Mouse (Mus musculus): ENCODE measurements around the gene Anks1b.

Anks1b gene

DNA sequence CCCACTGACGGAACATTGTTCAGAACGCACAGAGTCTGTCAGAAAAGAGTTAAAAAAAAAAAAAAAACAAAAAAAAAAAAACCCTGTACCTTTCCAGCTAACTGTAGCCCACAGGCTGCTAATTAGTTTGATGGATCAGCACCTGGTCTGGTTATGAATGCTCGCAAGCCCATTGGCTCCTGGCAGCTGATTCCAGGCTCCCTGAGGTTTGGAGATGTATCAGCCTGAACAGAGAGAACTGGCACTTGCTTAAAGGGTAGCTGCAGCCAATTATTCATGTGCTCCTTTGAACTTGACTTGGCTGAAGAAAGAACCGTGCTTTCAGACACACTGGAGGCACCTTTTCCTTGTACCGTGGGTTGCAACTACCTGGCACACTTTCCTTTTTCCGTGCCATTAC lies 941.1 kb downstream of the Anks1b start:
- no peak for DNase-seq (ENCODE audit: low spot score)

DNA sequence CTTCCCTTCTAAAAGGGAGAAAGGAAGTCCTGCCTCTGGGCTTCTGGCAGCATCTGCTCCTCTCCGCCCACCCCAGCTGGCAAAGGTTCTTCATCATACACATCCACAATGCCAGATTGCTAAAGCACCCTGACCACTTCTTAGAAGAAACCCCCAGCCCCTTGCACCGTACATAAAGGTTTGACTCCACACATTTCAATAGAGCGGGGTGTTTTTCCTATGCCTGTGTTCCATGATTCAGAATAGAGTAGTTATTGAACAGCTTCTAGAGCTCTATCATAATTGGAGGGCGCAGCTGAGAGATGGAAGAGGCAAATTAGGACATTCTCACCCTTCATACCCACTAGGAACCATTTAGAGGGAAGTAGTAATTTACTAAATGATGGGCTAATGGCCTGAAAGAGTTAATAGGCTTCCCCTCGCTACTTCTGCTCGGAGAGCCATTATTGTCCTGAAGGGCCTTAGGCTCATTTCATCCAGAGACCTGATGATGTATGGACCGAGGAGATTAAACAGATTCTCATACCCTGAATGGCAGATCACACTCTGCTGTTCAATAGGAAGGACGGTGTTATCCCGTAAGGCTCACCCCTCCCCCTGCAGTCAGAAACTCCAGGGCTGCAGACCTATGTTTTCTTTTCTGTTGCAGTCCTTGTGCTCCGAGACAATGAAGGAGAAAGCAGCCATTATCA lies 945.1 kb downstream of the Anks1b start:
- no peak for DNase-seq (ENCODE audit: low spot score)

DNA sequence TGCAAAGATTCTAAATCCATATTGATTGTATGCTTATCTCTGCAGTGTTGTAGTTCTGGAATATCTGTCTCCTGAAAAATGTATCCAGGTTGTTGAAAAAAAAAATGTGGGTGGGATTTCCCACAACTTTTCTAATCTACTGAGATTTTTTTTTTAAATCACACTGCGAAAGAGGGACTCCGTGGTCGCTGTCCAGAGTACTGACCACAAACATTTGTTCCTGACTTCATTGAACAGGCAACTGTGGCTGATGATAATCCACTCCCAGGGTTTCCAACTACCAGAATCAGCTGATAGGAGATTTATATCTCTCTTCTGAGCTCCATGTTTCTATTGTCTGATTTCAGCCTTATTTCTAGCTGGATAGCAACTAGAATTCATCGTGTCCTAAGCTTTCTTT lies 950.1 kb downstream of the Anks1b start:
- no peak for DNase-seq (ENCODE audit: low spot score)

DNA sequence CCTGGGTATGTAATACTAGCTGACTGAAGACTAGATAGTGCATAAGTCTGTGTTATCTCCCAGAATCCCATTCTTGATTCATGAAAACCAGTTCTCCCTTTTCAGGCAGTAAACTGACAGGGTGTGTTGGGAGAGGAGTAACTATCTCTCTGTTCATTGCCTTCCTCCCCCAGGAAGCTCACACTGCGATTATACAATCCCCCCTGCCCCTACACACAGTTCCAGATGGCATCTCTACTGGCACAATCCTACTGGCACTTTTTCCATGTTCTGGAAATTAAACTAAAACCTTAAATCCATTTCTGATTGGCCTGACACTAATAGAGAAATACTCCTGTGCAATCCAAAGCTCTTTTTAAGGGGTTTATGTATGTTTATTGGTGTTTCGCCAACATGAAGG lies 951.4 kb downstream of the Anks1b start:
- no peak for DNase-seq (ENCODE audit: low spot score)

DNA sequence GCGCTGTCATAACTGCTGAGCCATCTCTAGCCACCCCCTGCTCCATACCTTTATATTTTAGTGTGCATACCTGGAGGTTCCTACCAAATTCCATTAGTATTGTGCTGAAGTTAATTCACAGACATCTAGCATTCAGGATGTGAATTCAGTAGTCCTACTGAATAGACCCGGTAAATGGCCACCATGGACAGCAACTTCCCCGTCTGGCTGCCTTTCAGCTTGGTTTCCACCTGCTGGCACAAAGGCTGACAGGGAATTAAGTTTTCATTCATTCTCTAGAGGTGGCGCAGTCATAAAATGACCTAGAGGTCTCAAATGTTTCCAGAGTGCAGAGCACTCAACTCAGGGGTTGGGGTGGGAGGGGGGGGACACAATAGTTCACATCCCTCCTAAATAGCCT lies 953.6 kb downstream of the Anks1b start:
- no peak for DNase-seq (ENCODE audit: low spot score)

DNA sequence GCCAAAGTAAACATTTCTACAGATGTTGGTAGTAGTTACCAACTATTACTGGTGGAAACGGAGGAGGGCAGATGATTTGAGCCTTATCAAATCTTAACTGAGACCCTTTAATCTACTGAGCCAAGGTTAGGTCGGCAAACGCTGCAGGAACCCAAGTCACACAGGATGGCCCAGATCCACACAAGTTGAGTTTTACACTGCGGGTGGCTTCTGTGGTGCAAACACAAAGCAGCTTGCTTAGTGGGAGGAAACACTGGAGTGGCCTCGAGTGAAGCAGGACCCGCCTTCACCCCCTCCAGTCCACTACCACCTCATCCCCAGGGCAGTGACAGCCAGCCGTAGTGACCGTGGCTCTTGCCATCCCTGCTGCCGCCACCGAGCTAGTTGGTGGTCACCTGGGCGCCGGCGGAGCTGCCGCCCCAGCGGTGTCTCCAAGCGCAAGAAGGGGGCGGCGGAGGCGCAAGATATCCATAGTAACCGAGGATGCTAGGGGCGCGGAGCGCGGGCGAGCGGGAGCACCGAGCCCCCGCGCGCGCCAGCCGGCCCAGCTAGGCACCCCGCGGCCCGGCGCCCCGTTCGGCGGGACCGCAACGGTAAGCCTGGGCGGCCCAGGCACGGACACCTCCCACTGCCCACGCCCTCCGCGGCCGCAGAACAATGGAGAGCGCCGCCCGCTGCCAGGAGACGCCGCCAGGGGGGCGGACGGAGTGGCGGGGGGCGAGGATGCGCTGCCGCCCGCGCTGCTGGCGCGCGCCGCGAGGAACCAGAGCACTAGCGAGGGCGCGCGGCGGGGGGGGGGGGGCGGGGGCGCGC lies 955.5 kb downstream of the Anks1b start:
- DNase-seq (ENCODE audit: low spot score) = no peak

- no peak for DNase-seq (ENCODE audit: low spot score)
Measured at GRCm38 (mm10) chr10:90829394-90830267, 956.3 kb downstream of the Anks1b start.

DNA sequence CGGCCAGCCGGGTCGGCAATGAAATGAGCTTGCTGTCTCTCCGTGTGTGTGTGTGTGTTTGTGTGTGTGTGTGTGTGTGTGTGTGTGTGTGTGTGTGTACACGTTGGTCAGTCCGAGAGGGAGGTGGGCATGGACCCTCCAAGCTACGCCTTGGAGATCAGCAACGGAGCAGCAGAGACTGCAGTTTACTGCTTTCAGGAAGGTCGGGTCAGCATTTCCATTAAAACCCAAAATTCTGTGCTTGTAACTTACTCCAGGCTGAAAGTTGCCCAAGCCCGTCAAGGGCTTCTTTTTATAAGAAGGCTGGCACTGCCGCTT lies 956.9 kb downstream of the Anks1b start:
- DNase-seq (ENCODE audit: low spot score) = no peak

GRCm38 (mm10) chr10:90830591-90831287 lies 957.4 kb downstream of the Anks1b start:
- no peak for DNase-seq (ENCODE audit: low spot score)

DNA sequence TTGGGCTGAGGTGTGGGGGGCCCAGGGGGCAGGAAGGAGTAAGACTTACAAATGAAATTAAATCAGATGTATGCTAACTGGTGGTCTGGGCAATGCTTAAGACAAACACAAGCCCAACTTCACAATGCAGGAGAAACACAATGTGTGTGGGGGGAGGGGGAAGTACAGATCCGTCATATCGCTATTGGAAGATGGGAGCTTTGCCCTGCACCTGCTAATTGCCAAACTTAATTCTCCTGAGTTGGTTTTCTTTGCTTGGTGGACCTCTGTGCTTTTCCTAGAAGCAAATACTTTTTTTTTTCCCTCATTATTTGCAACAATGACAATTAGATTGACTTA lies 957.9 kb downstream of the Anks1b start:
- no peak for DNase-seq (ENCODE audit: low spot score)

DNA sequence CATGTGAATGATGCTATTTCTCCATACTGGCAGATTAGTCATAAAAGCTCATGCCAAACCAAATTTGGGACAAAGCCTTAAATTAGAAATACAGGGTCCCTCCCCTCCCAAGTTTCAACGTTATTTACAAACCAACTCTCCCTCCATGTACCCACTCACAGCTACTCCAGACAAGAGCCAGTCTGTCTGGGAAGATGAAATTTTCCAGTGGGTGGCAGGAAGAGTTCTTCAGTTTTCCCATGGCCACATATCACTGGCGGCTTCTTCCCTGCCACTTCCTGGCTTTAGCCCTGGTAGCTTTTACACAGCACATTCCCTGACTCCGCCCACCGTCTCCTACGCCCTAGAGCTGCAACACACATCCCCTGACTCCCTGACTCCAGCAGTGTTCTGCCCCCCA lies 961.0 kb downstream of the Anks1b start:
- DNase-seq (ENCODE audit: low spot score) = no peak

DNA sequence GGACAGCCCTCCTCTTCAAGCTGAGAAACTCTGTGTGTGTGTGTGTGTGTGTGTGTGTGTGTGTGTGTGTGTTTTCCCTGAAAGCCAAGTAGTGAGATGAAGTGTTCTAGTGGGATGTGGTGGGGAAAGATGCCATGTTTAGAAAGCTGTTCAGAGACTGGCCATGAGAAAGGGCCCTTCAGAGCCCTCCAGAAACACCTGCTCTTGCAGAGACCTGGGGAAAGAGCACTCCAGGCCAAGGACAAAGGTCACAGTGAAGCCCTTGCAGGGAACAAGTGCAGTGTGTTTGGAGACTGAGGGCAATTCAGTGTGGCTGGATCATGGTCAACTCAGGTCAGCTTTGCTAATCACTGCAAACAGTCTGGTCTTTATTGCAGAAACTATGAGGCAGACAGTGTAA lies 961.9 kb downstream of the Anks1b start:
- no peak for DNase-seq (ENCODE audit: low spot score)

- no peak for DNase-seq (ENCODE audit: low spot score)
Measured at GRCm38 (mm10) chr10:90839611-90840335, 966.5 kb downstream of the Anks1b start.

DNA sequence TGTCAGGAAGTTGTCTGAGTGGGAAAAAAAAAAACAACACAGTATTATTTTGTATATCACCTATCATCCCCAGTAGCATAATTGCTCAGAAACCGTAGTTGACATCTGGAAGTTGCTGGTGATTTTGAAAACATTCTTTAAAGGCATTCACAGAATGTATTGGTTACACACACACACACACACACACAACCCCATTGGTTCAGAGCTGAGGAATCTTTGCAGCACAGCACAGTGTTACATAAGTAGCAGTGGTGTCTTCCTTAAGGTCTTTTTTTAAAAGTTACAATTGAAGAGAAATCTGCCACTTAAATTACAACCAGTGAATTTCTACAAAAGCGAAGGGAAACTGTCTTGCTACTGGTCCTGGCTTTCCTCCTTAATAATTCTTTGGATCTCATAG lies 969.1 kb downstream of the Anks1b start:
- no peak for DNase-seq (ENCODE audit: low spot score)

DNA sequence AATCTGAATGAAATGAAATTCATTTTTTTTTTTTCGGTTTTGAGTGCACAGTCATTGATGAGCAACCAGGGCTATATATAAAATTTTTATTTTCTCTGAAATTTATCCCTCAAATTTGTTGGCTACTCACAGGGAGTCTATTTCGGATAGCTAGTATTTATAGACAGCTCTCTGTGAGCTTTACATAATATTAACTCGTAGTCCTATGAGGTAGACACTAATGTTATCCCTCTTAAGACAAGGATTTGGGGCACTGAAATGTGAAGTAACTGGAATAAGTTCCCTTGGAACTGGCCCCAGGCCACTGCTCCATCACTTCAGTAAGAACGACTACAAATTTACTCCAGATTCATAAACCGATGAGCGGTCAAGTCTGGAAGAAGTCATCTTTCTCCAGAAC lies 977.8 kb downstream of the Anks1b start:
- DNase-seq (ENCODE audit: low spot score) = no peak

GRCm38 (mm10) chr10:90851999-90852398 lies 978.7 kb downstream of the Anks1b start:
- no peak for DNase-seq (ENCODE audit: low spot score)

- DNase-seq (ENCODE audit: low spot score) = no peak
Measured at GRCm38 (mm10) chr10:90852432-90852831, 979.1 kb downstream of the Anks1b start.

DNA sequence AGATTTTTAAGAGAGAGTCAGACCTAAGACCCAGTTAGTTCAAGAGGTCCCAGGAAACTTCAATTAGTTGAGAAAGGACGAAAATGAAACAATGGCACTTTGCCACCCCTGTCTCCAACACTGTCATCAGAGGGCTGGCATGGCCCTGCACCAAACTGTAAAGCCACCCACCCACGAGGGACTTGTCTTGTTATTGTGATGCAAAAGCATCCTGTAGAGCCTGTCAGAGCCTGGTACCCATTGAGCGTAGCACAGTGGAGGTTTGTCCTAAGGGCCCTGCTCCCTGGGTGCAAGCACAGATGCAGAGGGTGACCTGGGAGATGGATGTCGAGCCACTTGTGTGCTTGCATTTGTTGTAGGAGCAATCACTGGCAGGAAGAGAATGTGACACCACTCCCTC lies 983.4 kb downstream of the Anks1b start:
- no peak for DNase-seq (ENCODE audit: low spot score)

DNA sequence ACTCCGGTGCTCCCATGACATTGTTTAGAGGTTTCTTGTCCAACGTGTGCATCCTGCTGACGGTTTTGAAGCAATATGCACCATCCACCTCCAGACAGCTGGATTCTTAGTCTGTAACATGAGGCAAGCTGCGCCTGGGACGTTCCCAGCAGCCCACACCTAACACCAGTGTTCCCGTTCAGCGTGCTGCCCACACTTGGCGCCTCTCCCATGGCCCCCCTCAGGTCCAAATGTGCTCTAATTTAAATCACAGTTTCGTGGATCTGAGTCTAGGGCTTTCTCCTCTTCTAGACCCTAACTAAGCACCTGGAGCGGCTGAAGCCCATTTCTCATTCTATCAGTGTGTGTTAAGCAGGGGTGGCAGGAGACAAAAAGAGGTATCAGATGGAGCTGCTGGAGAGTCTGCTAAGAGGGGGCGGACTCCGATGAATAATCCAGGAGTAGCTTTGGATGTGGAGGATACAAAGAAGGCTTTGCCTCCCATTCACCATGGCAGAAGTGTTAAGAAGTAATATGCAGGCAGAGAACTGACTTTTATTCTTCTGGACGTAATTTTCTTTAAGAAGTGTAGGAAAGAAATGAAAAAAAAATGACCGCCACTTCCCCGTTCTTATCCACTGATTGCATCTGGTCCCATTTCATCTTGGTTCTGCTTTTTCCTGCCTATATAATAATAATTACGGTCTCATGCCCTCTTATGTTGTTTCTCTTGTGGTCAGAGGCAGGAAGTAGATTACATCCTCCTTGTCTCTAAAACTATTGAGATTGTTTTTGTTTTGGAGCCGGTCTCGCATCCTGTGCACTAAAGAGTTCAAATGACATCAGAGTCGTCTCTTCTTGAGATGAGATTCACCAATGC lies 986.6 kb downstream of the Anks1b start:
- no peak for DNase-seq (ENCODE audit: low spot score)

DNA sequence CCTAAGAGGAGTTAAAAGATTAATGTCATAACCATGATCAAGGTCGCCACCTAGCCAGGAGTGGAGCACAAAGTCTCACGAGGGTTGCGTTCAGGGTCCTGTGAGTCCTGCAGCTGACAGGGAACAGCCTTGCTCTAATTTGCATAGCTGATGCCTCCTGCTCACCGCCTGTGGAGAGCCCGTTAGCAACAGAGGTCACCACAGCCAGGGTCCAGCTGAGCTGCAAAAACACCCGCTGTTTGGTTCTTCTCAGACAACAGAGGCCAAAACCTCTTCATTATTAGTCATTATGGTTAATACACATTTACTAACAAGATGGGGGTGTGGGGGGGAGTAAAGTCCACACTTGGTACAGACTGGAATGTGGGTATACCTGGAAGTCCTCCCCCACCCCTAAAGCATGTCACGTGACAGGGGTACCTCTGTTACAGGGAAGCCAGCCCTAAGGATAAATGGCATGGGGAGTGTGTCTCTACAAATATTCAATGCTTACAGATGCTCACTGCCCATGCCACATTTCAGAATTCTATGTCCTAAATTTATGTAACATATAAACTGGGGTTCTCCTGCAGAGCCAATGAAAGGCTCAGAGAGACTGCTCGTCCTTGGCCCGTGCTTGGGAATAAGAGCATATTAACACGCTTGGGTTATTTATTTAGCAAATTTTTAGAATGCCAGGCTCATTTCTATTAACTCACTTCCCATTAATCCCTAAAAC lies 990.7 kb downstream of the Anks1b start:
- no peak for DNase-seq (ENCODE audit: low spot score)
